Mouse (Mus musculus) ES-E14 (cell line): ENCODE data around the gene Parvb.

ENCODE experiments used
- CHD2 ChIP-seq: IDR thresholded peaks from 2 replicates; pipeline ENCODE4 v1.6.1; 2014; ENCODE audit warnings: mild to moderate bottlenecking, low read depth, low read length, inconsistent platforms
- HCFC1 ChIP-seq: IDR thresholded peaks from 2 replicates; pipeline ENCODE4 v1.6.1; 2012; ENCODE audit warnings: low read length, inconsistent platforms, borderline replicate concordance; ENCODE audit not compliant: insufficient read depth
- MAFK ChIP-seq: IDR thresholded peaks from 2 replicates; pipeline ENCODE4 v1.6.1; 2014; ENCODE audit warnings: mild to moderate bottlenecking, low read depth, low read length, inconsistent platforms; ENCODE audit not compliant: insufficient read depth
- ZC3H11A ChIP-seq: IDR thresholded peaks from 2 replicates; pipeline ENCODE4 v1.6.1; 2012; ENCODE audit warnings: low read depth, mild to moderate bottlenecking, inconsistent platforms, low read length, borderline replicate concordance
- ZNF384 ChIP-seq: IDR thresholded peaks from 2 replicates; pipeline ENCODE4 v1.6.1; 2012; ENCODE audit warnings: low read depth, low read length, inconsistent platforms

GRCm38 (mm10) chr15:84265141-84265540, 33.3 kb downstream of the Parvb start:
- TF ChIP-seq ZC3H11A, result no peak
- no peak for TF ChIP-seq MAFK
- no peak for TF ChIP-seq ZNF384
- TF ChIP-seq HCFC1, result no peak
- TF ChIP-seq CHD2, result no peak
